Mouse (Mus musculus) lung, adult 2 months (tissue): ENCODE data around the gene Mrm1. TPM values are rescaled to one million over a fixed set of nuclear protein-coding genes. Genes with fewer than 3 reads are reported as not detected.

ENCODE experiments used
- DNase-seq: peaks from one replicate; pipeline ENCODE4 v3.0.0; 2022
- H3K4me1 ChIP-seq: fragments of 200-500 bp; 2 replicates; pipeline ENCODE4 v1.6.1; 2011; ENCODE audit warnings: low read length; ENCODE audit not compliant: control insufficient read depth, insufficient read depth
- H3K4me3 ChIP-seq: fragments of 200-500 bp; replicated peaks from 2 replicates; pipeline ENCODE3; 2011; ENCODE audit warnings: low read depth, mild to moderate bottlenecking, control low read depth, low read length; ENCODE audit errors: extremely low read depth
- CTCF ChIP-seq: fragments of 200-500 bp; IDR thresholded peaks from 2 replicates; pipeline ENCODE4 v1.5.1; 2011; ENCODE audit warnings: mild to moderate bottlenecking, low read length, control low read depth; ENCODE audit not compliant: insufficient read depth
- POLR2A ChIP-seq: fragments of 200-500 bp; IDR thresholded peaks from 2 replicates; pipeline ENCODE4 v1.6.1; 2011; ENCODE audit warnings: low read depth, mild to moderate bottlenecking, control low read depth, low read length, borderline replicate concordance; ENCODE audit errors: extremely low read depth
- WGBS: fragments of 180-500 bp; shearing (Covaris S2); methylation state at CpG from one replicate; pipeline ENCODE4 v1.1.7; 2018; 5-methylcytosine and 5-hydroxymethylcytosine counted together
- polyA plus RNA-seq: library from polyadenylated mRNA; depleted of rRNA; stranded (reverse); fragments of >200 nt; gene quantifications from 2 replicates; pipeline ENCODE4 v1.2.3, GENCODE M21; 2012; rRNA removed

The Mrm1 gene
- polyA plus RNA-seq, 1 experiment = 8.7 TPM

DNA sequence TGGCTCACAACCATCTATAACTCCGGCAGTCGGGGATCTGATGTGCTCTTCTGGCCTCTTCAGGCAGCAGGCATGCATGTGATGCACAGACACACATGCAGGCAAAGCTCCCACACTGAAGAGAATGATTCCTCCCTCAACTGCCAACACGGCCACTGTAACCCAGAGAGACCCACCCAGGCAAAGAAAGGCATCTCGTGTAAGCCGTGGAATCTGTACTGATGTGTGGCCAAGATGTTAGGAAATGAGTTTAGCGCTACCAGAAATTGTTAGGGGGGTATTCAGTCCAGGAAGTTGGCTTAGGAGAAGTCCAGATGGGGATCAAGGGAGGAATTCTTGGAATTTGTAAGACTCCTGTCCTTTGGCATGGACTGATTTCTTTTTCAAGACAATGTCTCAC is 28.9 kb downstream of the Mrm1 start:
- Histone ChIP-seq H3K4me3 (no peak overlapping the region), H3K4me1 (no peaks in the 10 kb centered on the region)
- no peak for TF ChIP-seq POLR2A
- TF ChIP-seq CTCF = no peak
- WGBS = 43% methylated on average over 6 of the region's 6 CpGs
- no peak for DNase-seq

DNA sequence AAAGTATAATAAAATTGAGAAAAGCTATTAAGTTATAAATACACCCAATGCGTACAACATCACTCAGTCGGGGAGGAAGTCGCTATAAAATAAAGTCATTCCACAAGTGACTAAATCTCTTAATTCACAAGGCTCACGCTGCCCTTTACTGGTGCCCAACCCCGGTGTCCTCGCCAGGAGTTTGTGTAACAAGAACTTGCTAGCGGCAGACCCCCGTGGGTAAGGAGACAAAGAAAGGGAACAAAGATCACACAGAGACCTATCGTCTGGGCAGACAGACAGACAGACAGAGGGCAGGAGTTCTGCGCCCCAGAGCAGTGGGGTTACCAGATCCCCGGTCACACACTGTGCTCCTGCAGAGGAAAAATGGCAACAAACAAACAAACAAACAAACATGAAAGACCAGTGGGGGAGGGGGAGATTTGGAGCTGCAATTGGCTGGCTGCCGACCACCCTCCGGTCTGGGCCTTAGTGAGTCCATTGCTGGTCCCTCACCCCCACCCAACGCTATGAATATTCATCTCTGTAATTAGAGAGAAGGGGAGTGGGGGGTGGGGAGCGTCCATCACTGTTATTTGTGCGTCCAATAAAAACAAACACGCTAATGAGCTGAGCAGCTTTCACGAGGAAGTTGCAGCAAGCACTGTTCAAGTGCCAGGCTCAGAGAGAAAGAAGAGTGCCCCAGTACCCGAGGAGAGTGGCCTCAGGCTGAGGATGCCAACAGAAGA is 39.0 kb downstream of the Mrm1 start:
- WGBS = 6% methylated on average over 19 of the region's 19 CpGs

DNA sequence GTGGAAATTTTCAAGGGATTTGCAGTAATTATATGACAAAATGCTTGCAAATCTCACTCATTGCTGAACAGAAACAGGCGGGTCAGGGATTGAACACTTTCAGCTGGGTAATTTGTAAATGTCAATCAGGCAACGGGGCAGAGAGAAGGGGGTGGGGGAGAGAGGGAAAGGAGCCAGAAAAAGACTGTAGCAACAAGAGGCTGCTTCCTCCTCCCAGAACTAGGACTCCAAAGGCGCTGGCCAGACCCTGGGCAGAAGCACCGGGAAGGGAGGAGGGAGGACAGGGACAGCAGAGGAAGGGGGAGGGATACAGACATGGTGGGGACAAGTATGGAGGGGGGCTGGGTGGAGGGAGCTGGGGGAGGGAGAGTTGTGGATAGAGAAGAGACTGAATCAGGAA is 43.8 kb downstream of the Mrm1 start:
- Histone ChIP-seq H3K4me1 (no peaks in the 10 kb centered on the region), H3K4me3 (no peak overlapping the region)
- no peak for TF ChIP-seq POLR2A
- TF ChIP-seq CTCF = no peak
- WGBS = 4% methylated on average over 4 of the region's 4 CpGs
- no peak for DNase-seq

More for the DNA sequence above, 39.0 kb downstream of the Mrm1 start:
- TF ChIP-seq POLR2A = no peak
- no peak for DNase-seq
- Histone ChIP-seq H3K4me1 (no peaks in the 10 kb centered on the region), H3K4me3 (no peak overlapping the region)

DNA sequence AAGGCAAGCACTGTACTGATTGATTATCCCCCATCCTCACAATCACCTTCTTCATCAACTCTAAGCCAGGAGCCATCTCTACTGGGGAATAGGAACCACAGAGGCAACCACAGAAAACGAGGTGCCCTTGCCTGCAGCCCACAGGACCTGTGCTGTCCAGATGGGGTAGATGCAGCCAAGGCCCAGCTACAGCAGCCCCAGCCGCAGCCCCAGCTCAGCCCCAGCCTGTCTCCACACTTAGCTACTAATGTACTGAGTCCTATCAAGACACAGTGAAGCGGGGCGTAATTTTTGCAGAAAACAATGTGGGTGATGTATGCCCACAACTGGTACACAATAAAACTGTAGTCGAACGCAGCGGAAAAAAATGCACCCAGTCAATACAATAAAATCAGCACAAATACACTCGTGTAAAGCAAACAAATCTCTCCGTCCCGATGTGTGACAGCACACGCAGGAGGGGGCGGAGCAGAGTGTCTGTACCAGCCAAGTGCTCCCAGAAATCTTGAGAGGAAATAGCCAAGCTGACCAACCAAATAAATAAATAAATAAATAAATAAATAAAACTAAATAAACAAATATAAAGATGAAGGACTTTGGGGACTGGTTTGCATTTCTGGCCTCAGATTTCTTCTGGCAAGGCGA is 44.3 kb downstream of the Mrm1 start:
- no peak for TF ChIP-seq CTCF
- no peak for TF ChIP-seq POLR2A
- no peak for DNase-seq
- Histone ChIP-seq H3K4me1 (no peaks in the 10 kb centered on the region), H3K4me3 (no peak overlapping the region)
- WGBS = 51% methylated on average over 13 of the region's 13 CpGs

DNA sequence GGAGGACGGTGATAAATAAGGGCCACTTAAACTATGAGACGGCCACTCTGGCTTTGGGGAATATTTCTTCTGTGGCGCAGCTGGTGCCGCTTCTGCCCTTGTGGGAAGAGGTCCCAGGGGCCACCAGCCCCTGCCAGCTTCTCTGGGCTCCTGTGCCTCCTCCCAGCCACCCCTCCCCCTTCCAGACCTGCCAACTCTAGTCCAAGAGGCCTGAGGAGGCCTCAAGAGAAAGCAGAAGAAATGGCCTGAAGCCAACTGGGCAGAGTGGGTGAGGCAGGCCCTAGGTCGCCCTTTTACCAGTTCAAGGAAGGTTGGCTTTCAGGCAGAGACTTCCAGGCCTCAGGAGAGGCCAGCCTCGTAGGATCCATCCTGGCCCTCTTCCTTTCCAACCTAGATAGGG is 51.4 kb downstream of the Mrm1 start:
- Histone ChIP-seq H3K4me3 (no peak overlapping the region), H3K4me1 (no peaks in the 10 kb centered on the region)
- TF ChIP-seq CTCF = no peak
- no peak for TF ChIP-seq POLR2A
- 54% methylated on average over 6 of the region's 6 CpGs for WGBS
- no peak for DNase-seq

DNA sequence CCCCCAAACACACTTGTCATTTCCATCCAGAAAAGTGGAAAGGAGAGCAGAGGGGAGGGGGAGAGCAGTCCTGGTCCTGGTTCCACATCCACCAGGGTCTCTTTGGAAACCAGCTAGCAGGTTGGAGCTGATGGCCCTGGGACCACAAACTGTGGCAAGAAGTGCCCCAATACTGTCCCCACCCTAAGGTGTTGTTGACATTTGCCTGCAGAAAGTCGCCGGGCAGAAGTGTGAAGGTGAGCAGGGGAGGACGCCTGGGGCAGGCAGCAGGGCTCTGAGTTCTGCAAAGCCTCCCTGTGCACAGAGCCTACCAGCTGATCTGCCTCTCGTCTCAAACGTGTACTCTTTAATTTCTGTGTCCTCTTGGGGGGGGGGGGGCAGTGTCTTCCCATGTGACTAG is 54.2 kb downstream of the Mrm1 start:
- H3K4me3 ChIP-seq = no peak overlapping the region
- no peaks in the 10 kb centered on the region for H3K4me1 ChIP-seq
- no peak for DNase-seq
- TF ChIP-seq CTCF (no peak), POLR2A (no peak)
- WGBS = 8% methylated on average over 5 of the region's 5 CpGs

DNA sequence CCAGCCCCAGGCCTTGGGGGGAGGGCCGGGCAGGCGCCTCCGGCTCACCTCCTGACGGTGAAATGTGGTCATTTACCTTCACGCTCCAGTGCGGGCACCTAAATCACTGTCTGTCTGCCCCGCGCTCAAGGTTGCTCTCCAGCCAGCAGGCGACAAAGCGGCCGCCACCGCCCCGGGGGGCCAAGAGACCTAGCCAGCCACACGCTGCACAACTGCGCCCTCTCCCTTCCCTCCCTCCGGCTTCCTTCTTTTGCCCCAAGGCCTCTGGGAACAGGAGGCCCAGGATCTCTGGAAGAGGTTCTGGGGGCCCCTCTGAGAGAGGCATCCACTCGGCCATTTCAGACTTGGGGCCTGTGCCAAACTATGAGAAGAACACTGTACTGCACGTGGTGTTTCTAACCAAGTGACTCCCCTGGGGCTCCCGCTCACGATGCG is 54.8 kb downstream of the Mrm1 start:
- WGBS = 8% methylated on average over 21 of the region's 21 CpGs
- no peak overlapping the region for H3K4me3 ChIP-seq
- no peak for TF ChIP-seq CTCF
- no peaks in the 10 kb centered on the region for H3K4me1 ChIP-seq
- no peak for DNase-seq

DNA sequence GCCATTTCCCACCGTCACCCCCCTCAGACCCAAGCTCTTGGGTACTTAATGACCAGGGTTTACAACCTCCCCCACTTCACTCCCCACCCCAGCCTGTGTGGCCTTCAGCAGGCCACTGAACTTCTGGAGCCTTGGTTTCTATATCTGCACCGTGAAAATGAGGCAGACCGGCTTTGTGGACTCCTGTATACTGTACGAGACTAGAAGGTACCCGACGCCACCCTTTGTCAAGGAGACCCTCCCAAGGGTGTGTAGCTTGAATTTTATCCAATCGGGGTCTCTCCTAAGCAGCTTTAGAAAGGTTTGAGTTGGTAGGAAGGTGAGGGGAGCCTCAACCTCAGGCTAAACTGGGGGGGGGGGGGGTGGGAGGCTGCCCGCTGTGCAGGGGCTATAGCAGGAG is 55.2 kb downstream of the Mrm1 start:
- no peak for DNase-seq
- Histone ChIP-seq H3K4me3 (no peak overlapping the region), H3K4me1 (no peaks in the 10 kb centered on the region)
- TF ChIP-seq CTCF (no peak), POLR2A (no peak)
- WGBS = 35% methylated on average over 7 of the region's 8 CpGs

Other genes starting within 250 kb of the Mrm1 start
- 19.5 and 21.3 TPM in 2 replicates for gene Dhrs11, start 9.5 kb upstream of the Mrm1 start, polyA plus RNA-seq
- gene Ggnbp2, start 51.3 kb upstream of the Mrm1 start, polyA plus RNA-seq = 28.1 and 42.2 TPM in 2 replicates
- 6.9 and 8.0 TPM in 2 replicates for gene Myo19, start 60.6 kb upstream of the Mrm1 start, polyA plus RNA-seq
- 1.1 and 2.3 TPM in 2 replicates for gene Pigw, start 60.8 kb upstream of the Mrm1 start, polyA plus RNA-seq
- gene Znhit3, start 96.9 kb upstream of the Mrm1 start, polyA plus RNA-seq = 6.5 and 7.7 TPM in 2 replicates
- 143 and 190 TPM in 2 replicates for gene Car4, start 138.3 kb upstream of the Mrm1 start, polyA plus RNA-seq